Mouse (Mus musculus) testis, adult 2 months (tissue): Measurements from ENCODE around the gene 1810062G17Rik. TPM values are rescaled to one million over a fixed set of nuclear protein-coding genes. Genes with fewer than 3 reads are reported as not detected.

Experiments used
- H3K27ac ChIP-seq: fragments of 200-500 bp; 2 replicates; pipeline ENCODE4 v1.5.1; 2012; ENCODE audit warnings: low read depth, low read length; ENCODE audit not compliant: control insufficient read depth, insufficient read depth
- H3K27me3 ChIP-seq: fragments of 200-500 bp; 2 replicates; pipeline ENCODE4 v1.6.1; 2012; ENCODE audit warnings: mild to moderate bottlenecking, low read length, moderate library complexity; ENCODE audit not compliant: control insufficient read depth, insufficient read depth
- H3K36me3 ChIP-seq: fragments of 200-500 bp; 2 replicates; pipeline ENCODE4 v1.6.1; 2012; ENCODE audit warnings: mild to moderate bottlenecking, low read length; ENCODE audit not compliant: control insufficient read depth, insufficient read depth
- H3K4me1 ChIP-seq: fragments of 200-500 bp; 2 replicates; pipeline ENCODE4 v1.6.1; 2012; ENCODE audit warnings: low read length; ENCODE audit not compliant: control insufficient read depth, insufficient read depth
- H3K4me3 ChIP-seq: fragments of 200-500 bp; 2 replicates; pipeline ENCODE4 v1.5.1; 2012; ENCODE audit warnings: low read depth, mild to moderate bottlenecking, low read length, moderate library complexity, mixed read lengths; ENCODE audit not compliant: control insufficient read depth
- CTCF ChIP-seq: fragments of 200-500 bp; IDR thresholded peaks from 2 replicates; pipeline ENCODE4 v1.5.1; 2012; ENCODE audit warnings: low read depth, mild to moderate bottlenecking, inconsistent platforms, low read length, moderate library complexity; ENCODE audit not compliant: control insufficient read depth, insufficient read depth, insufficient replicate concordance
- POLR2A ChIP-seq: fragments of 200-500 bp; IDR thresholded peaks from 2 replicates; pipeline ENCODE4 v1.6.1; 2012; ENCODE audit warnings: low read depth, mild to moderate bottlenecking, inconsistent platforms, low read length, moderate library complexity; ENCODE audit not compliant: control insufficient read depth
- polyA plus RNA-seq: library from polyadenylated mRNA; depleted of rRNA; stranded (reverse); fragments of >200 nt; gene quantifications from 2 replicates; pipeline ENCODE4 v1.2.3, GENCODE M21; 2012

The 1810062G17Rik gene
- polyA plus RNA-seq, 1 experiment: 0.40 TPM

GRCm38 (mm10) chr3:36476261-36477155 is 771 bp downstream of the 1810062G17Rik start:
- TF ChIP-seq CTCF (no peak), POLR2A (no peak)
- H3K4me3 ChIP-seq: peak overlapping the region; percentile 49
- H3K27ac ChIP-seq: peak overlapping the region; percentile 50; the same call in 1 of the 2 replicates
- H3K36me3 ChIP-seq: no peaks in the 10 kb centered on the region
- H3K4me1 ChIP-seq: peaks cover 8% of the 10 kb centered on the region
- H3K27me3 ChIP-seq: no peaks in the 10 kb centered on the region

GRCm38 (mm10) chr3:36478776-36479175 is 3.0 kb downstream of the 1810062G17Rik start:
- Histone ChIP-seq H3K27ac (no peak overlapping the region), H3K4me1 (peaks cover 6% of the 10 kb centered on the region), H3K27me3 (no peaks in the 10 kb centered on the region), H3K4me3 (no peak overlapping the region), H3K36me3 (no peaks in the 10 kb centered on the region)
- TF ChIP-seq CTCF (no peak), POLR2A (no peak)

GRCm38 (mm10) chr3:36480486-36480885 is 4.7 kb downstream of the 1810062G17Rik start:
- Histone ChIP-seq H3K27me3 (no peaks in the 10 kb centered on the region), H3K27ac (no peak overlapping the region), H3K36me3 (no peaks in the 10 kb centered on the region), H3K4me3 (no peak overlapping the region), H3K4me1 (peaks cover 4% of the 10 kb centered on the region)
- TF ChIP-seq CTCF (no peak), POLR2A (no peak)

- Histone ChIP-seq H3K27ac (peak overlapping the region; percentile 23; the same call in 1 of the 2 replicates), H3K36me3 (no peaks in the 10 kb centered on the region), H3K4me1 (no peaks in the 10 kb centered on the region), H3K4me3 (no peak overlapping the region), H3K27me3 (no peaks in the 10 kb centered on the region)
- TF ChIP-seq CTCF (no peak), POLR2A (no peak)
Measured at GRCm38 (mm10) chr3:36481776-36482193, 6.0 kb downstream of the 1810062G17Rik start.

GRCm38 (mm10) chr3:36482940-36483339 is 7.2 kb downstream of the 1810062G17Rik start:
- H3K27me3 ChIP-seq: no peaks in the 10 kb centered on the region
- no peaks in the 10 kb centered on the region for H3K4me1 ChIP-seq
- H3K36me3 ChIP-seq: no peaks in the 10 kb centered on the region
- H3K4me3 ChIP-seq: no peak overlapping the region
- H3K27ac ChIP-seq: no peak overlapping the region; the same call in 1 of the 2 replicates
- TF ChIP-seq CTCF (no peak), POLR2A (no peak)

- H3K27me3 ChIP-seq: no peaks in the 10 kb centered on the region
- TF ChIP-seq POLR2A: no peak
- TF ChIP-seq CTCF: no peak
- no peaks in the 10 kb centered on the region for H3K4me1 ChIP-seq
Measured at GRCm38 (mm10) chr3:36484292-36484691, 8.6 kb downstream of the 1810062G17Rik start.

GRCm38 (mm10) chr3:36486176-36486575 is 10.4 kb downstream of the 1810062G17Rik start:
- H3K27ac ChIP-seq: no peak overlapping the region
- no peak overlapping the region for H3K4me3 ChIP-seq
- H3K36me3 ChIP-seq: no peaks in the 10 kb centered on the region
- H3K4me1 ChIP-seq: no peaks in the 10 kb centered on the region
- TF ChIP-seq CTCF: no peak
- TF ChIP-seq POLR2A: no peak
- no peaks in the 10 kb centered on the region for H3K27me3 ChIP-seq

More at GRCm38 (mm10) chr3:36484292-36484691, 8.6 kb downstream of the 1810062G17Rik start:
- no peak overlapping the region for H3K27ac ChIP-seq
- no peaks in the 10 kb centered on the region for H3K36me3 ChIP-seq
- no peak overlapping the region for H3K4me3 ChIP-seq

- Histone ChIP-seq H3K4me3 (no peak overlapping the region), H3K4me1 (no peaks in the 10 kb centered on the region), H3K27me3 (no peaks in the 10 kb centered on the region), H3K36me3 (no peaks in the 10 kb centered on the region), H3K27ac (no peak overlapping the region)
- TF ChIP-seq CTCF: no peak
- no peak for TF ChIP-seq POLR2A
Measured at GRCm38 (mm10) chr3:36486881-36487280, 11.1 kb downstream of the 1810062G17Rik start.
